Mouse (Mus musculus) CH12.LX (cell line): ENCODE results near the gene Gpr33.

Experiments used
- CTCF ChIP-seq, 2 experiments: IDR thresholded peaks in 1 of 2; conservative IDR thresholded peaks in 1 of 2; 2 replicates each; pipeline ENCODE4 v1.5.1; 2011 to 2012; ENCODE audit warnings: low read depth in 2 of 2, low read length in 2 of 2, improper control_type of control experiment in 1 of 2, inconsistent platforms in 1 of 2, mild to moderate bottlenecking in 1 of 2, moderate library complexity in 1 of 2
- ELF1 ChIP-seq: IDR thresholded peaks from 2 replicates; pipeline ENCODE4 v1.6.1; 2014; ENCODE audit warnings: low read depth, mild to moderate bottlenecking, inconsistent platforms, low read length, improper control_type of control experiment
- NRF1 ChIP-seq: IDR thresholded peaks from 2 replicates; pipeline ENCODE4 v1.6.1; 2014; ENCODE audit warnings: low read depth, mild to moderate bottlenecking, inconsistent platforms, low read length, improper control_type of control experiment, moderate library complexity
- ZC3H11A ChIP-seq: IDR thresholded peaks from 2 replicates; pipeline ENCODE4 v1.6.1; 2012; ENCODE audit warnings: low read depth, mild to moderate bottlenecking, inconsistent platforms, low read length, improper control_type of control experiment

GRCm38 (mm10) chr12:52014044-52014443, 13.8 kb downstream of the Gpr33 start:
- TF ChIP-seq ZC3H11A (no peak), NRF1 (no peak), CTCF (conservative IDR thresholded peaks at IDR 0.05 in 1 of 2, IDR thresholded peaks at IDR 0.05 in 1 of 2; ENCODE audit: low read depth in 2 of 2, low read length in 2 of 2) (no peak), ELF1 (no peak)
